Mouse (Mus musculus) lung, postnatal 25 days (tissue): ENCODE measurements around the gene Fam174b.

Source experiments
- DNase-seq: peaks from one replicate; pipeline ENCODE4 v3.0.0; 2022; ENCODE audit warnings: low spot score

The Fam174b gene

DNA sequence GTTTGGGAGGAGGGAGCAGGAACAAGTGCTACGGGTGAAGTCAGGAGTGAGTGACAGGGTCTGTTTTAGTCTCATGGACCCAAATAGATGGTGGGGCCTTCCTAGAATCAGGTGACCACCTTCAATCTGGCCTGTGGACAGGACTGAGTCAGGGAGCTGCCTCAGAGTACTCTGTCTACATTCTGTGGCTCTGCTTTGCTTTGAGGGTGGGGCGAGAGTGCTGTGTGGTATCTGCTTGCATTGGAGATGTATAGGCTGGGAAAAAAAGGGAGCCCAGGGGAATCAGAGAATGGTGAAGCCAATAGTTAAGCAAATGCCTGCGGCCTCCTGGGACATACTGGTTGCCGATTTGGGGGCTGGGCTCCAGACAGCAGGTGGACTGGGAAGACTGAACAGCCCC, 73.8 kb downstream of the Fam174b start:
- DNase-seq, result no peak

GRCm38 (mm10) chr7:73814454-73814853, 74.4 kb downstream of the Fam174b start:
- DNase-seq, result no peak

DNA sequence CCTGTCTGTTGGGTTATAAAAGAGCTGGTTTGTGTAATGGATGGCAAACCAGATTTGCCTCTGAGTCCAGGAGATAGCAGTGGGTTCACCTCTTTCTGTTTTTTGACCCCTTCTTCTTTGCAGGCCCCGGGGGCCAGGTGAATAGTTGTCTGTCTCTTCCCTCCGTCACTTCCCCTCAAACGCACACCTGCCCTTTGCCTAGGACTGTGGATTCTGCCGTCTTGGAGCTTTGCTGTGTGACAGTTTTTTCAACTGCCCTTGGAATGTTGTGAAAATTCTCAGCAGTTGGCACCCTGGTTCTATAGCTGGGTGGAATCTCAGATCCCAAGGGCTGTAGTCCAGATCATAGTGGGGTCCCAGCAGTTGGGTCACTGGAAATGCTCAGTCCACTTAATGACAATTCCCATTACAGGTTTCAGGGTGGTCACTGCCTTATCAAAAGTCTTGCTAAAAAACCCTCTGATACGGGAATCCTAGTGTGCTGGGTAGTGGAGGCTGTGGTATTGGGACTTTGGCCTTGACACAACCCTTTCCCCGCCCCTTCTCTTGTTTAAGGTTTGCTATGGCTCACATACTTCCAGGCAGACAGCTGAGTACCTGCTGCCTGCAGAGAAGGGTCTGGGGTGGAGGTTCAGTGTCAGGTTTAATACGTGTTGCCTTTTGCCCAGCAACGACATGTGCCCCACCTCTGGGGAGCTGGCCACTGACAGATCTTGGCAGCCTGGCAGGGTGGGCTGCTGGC, 76.3 kb downstream of the Fam174b start:
- no peak for DNase-seq

DNA sequence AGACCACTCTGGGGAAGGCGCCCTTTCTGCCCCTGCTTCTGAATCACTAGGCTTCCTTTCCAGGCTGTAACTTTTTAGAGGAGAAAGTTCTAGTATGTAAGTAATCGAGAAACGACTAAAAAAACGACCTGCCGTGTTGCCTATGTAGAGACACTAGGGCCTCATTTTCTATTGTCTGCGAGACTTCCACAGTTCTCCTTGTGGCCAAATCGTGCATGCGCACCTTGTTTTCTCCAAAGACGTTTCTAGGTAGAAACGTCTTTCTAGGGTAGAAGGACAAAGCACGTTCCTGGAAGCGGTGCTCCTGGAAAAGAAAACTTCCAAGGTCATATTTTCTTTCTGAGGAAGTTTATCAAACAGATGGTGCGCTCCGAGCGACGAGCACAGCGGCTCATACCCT, 79.3 kb downstream of the Fam174b start:
- no peak for DNase-seq
